Mouse (Mus musculus): ENCODE results near the gene Taf1d.

DNA sequence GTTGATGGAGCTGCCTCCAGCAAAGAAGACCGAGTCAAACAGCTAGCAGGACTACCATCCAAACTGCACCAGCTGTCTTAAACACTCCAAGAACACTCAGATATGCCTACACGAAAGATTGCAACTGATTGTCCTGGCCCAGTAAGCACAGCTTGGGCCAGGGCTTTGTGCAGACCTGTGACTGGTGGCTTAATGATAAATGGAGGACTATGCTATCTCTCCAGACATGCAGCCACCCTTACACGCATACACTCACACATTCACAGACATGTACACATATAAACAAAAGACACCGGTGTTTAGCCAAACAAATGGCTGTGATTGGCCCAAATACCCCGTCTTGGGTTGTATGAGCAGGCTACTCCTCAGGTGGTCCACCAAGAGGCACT lies 25.5 kb upstream of the Taf1d start:
- no peak for TF ChIP-seq CTCF (IDR thresholded peaks at IDR 0.05; ENCODE audit: low read depth)
- TF ChIP-seq EP300 (IDR thresholded peaks at IDR 0.05; ENCODE audit: low read depth): peak; percentile 43; the same call in 1 of the 2 replicates

Data from liver, embryonic 14.5 days (tissue).